Mouse (Mus musculus) heart, postnatal 4 days (tissue): ENCODE results near the gene 1700010I14Rik. TPM values are rescaled to one million over a fixed set of nuclear protein-coding genes. Genes with fewer than 3 reads are reported as not detected.

ENCODE experiments used
- DNase-seq: peaks from one replicate; pipeline ENCODE4 v3.0.0; 2021
- total RNA-seq, 2 experiments: library from RNA; stranded (reverse); gene quantifications; 2 replicates each; pipeline ENCODE4 v1.2.3; 2021

1700010I14Rik gene
- under 1 TPM in 1 of 2 experiments, not detected in 1; 0.36 TPM for total RNA-seq

GRCm38 (mm10) chr17:8988119-8988807, at the start of gene 1700010I14Rik:
Gene 1700010I14Rik (plus strand): TSS chr17:8988333.
- peak; percentile 90 for DNase-seq

DNA sequence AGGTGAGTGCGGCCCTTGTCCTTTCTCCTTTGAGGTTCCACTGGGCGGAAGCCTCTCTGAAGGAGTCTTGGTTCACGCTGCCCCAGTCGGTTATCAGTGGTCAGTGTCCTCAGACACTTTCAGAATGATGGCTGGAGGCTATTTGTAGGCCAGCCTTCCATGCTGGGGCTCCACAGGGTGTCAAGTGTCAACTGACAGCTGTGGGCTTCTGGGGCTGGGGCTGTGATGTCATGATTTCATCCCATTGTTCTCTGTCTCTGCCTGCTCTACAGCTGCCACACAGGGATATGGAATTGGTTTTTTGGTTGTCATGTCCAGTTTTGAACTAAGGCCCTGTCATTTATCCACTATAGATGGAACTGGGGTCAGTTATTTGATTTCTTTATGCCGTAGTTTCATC, 36.5 kb upstream of the 1700010I14Rik start:
- no peak for DNase-seq

DNA sequence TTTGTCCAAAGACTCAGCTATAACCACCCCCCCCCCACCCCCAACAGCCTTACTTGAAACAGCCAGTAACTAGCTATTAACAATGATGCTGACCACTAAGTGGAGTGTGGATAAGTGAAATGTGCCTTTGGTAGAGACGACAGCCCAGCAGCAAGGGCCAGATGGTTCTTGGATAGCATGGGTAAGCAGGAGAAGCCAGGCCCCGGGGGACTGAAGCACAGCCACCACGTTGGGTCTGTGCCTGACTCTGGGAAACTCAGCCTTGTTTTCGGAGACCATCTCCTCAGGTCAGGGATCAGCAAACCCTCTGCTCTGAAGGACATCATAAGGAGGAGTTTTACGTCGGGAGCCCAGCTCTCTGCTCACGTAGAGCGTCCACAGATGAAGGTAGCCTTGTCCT, 35.2 kb upstream of the 1700010I14Rik start:
- no peak for DNase-seq

GRCm38 (mm10) chr17:8958125-8958524, 30.0 kb upstream of the 1700010I14Rik start:
- no peak for DNase-seq

- no peak for DNase-seq
These were observed 27.7 kb upstream of the 1700010I14Rik start for GRCm38 (mm10) chr17:8960386-8960785.

DNA sequence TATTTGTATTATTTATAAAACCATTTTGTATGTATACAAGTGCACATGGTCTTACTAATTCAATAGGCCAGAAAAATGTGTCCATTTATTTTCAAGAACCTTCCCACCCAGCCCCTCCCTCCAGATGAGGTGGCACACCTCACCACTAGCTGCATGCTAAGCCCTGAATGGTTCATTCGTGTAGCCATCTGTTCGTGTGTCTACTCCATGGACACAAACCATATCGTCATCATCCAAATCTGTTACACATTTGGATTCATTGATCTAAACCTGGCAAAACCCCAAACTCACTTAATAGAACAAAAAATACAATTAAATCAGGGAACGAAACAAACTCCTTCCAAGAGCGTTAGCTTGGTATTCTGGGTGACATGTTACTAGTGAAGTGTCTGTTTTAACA, 27.0 kb upstream of the 1700010I14Rik start:
- no peak for DNase-seq

- no peak for DNase-seq
These were observed 26.5 kb upstream of the 1700010I14Rik start for GRCm38 (mm10) chr17:8961644-8962043.

DNA sequence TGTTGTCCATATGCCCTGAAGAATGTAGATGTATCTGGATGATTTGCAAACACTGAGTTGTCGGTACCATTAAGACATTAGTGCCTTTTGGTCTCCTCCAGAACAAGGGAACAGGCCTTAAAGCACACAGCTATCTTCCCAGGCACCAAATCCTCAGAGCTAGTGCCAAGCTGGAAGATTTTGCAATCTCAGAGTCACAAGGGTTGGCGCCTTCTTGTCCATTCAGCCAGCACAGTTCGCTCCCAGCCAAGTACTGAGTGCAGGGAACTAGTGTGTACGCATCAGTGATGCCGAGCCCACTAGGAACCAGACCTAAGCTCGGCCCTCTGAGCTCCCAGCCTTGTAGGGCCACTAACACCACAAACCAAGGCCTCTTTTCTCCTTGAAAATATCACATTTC, 23.0 kb upstream of the 1700010I14Rik start:
- no peak for DNase-seq

GRCm38 (mm10) chr17:8972152-8972854, 15.8 kb upstream of the 1700010I14Rik start:
- no peak for DNase-seq

GRCm38 (mm10) chr17:8973331-8973730, 14.8 kb upstream of the 1700010I14Rik start:
- DNase-seq, result no peak

DNA sequence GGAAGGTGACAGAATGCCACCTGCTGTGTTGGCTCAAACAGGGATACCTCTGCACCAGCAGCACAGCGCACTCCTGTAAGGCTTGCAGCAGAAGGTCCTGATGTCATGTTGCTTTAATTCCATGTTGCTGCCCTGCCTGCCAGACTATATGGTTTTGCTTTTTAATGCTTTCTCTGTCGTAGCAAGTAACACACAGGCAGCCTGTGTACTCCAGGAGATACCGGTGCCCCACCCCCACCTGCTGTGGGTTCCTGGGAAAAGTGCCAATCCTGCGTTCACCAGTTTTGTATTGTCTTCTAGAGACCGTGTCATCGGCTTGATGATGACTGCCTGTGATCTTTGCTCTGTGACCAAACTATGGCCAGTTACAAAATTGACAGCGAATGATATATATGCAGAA, 13.7 kb upstream of the 1700010I14Rik start:
- DNase-seq, result no peak

- no peak for DNase-seq
These were observed 13.2 kb upstream of the 1700010I14Rik start for GRCm38 (mm10) chr17:8974823-8975397.

DNA sequence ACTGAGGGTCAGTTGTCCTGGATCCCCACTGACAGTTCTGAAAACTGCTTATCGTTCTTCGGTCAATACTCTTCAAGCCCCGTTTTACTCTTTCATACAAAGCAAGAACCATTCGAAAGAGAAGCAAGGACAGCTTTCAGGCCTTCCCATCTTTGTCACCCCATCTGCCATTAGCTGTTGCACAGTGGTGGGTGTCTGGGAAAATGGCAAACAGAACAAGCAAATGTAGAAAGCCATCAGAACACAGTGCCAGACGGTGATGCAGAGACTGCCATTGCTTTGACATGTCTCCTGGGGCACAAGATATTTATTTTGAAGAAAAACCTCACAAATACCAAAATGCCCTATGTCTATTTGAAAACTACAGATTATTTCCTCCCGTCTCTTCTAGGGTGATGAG, 11.4 kb upstream of the 1700010I14Rik start:
- no peak for DNase-seq

DNA sequence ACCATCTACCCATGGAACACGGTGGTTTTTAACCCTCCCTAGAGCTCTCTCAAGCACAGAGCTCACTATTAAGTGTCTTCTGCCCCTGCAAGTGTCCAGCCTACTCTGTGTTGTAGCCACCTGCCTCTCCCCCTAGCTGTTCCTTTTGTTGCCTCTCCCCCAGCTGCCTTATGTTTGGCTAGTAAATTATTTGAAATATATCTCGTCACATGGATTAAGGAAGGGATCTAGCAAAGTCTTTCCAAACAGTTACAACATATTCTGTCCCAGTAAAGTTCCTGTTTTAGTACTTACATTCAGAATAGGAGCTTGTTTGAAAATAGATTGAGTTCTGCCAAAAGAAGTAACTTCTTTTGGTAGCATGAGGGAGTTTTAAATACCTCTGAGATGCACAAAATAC, 10.9 kb upstream of the 1700010I14Rik start:
- DNase-seq, result no peak

GRCm38 (mm10) chr17:8983576-8983975, 4.6 kb upstream of the 1700010I14Rik start:
- DNase-seq, result no peak

DNA sequence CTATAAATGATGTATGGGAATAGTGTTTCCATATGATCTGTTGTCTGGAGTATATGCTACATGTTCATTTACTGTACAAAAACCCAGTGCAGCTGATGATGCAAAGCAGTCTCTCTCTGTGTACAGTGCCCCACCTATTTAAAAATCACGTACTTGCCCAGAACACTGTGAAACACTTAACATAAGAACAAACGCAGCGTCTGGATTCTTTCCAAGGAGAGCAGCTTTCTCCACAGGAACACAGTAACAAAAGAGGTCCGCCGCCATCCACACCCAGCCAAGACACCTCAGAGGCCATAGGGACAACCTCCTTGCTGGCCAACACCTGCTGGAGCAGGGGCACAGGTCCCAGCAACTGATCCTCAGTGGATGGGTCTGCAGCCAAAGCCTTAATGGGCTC, 2.4 kb upstream of the 1700010I14Rik start:
- DNase-seq, result no peak

DNA sequence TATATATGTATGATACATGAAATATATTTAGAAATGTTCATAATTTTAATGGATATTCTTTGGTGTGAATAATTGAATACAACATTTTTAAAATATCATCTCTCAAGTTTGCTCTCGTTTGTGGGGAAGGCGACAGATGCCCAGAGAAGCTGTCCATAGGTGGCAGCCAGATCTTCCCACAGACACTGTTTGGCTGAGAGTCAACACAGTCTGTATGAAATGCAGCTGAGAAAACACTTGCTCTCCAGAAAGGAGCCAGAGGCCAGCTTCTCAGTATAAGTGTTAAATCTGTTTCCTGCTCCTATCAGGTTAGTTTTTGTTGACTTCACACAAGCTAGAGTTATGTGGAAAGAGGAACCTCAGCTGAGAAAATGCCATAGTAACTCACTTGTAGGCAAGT, 1.6 kb upstream of the 1700010I14Rik start:
- no peak for DNase-seq

- DNase-seq, result no peak
These were observed 764 bp upstream of the 1700010I14Rik start for GRCm38 (mm10) chr17:8987369-8987768.

DNA sequence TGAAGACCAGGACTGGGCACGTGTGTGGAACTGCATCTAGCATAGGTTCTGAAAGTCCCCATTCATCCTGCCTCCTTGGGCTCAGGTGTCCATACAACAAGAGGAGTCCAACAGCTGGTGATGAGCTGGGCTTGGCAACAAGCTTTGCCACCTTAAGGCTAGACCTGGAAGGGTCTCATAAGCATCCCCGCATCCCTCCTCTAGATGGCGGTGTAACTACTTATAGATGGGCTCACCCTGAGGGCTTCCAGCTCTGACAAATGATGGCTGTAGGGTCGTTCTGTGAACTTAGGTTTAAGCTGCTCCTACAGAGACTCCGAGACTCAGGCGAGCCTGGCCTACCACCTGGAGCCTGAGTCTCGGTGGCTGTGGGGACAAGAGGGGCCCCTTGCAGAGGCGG, 3.0 kb downstream of the 1700010I14Rik start:
- DNase-seq, result peak; percentile 33

GRCm38 (mm10) chr17:8995344-8995743, 7.2 kb downstream of the 1700010I14Rik start:
- DNase-seq, result no peak

- DNase-seq, result no peak
These were observed 14.3 kb downstream of the 1700010I14Rik start for GRCm38 (mm10) chr17:9002438-9002837.

- no peak for DNase-seq
These were observed 16.4 kb downstream of the 1700010I14Rik start for GRCm38 (mm10) chr17:9004516-9004915.

GRCm38 (mm10) chr17:9023198-9023942, 35.2 kb downstream of the 1700010I14Rik start:
- DNase-seq, result no peak
